Mouse (Mus musculus) hindbrain, postnatal 0 days (tissue): Measurements from ENCODE around the gene Ube2d1. TPM values are rescaled to one million over a fixed set of nuclear protein-coding genes. Genes with fewer than 3 reads are reported as not detected.

Experiments used
- ATAC-seq: fragments of 200-750 bp; cut with Nextera tagmentation; 2 replicates; pipeline ENCODE4 v1.8.0; 2017; ENCODE audit warnings: mild to moderate bottlenecking, moderate TSS enrichment, moderate library complexity
- DNase-seq: peaks from one replicate; pipeline ENCODE4 v3.0.0-alpha.2; 2015; ENCODE audit warnings: low spot score
- H3K27ac ChIP-seq: fragments of 300-500 bp; sonication (generic); 2 replicates; pipeline ENCODE4 v1.5.1; 2014; ENCODE audit warnings: mild to moderate bottlenecking
- H3K27me3 ChIP-seq: fragments of 300-500 bp; sonication (generic); 2 replicates; pipeline ENCODE4 v1.6.1; 2014; ENCODE audit warnings: low read length, mixed read lengths; ENCODE audit not compliant: insufficient read depth
- H3K36me3 ChIP-seq: fragments of 300-500 bp; sonication (generic); 2 replicates; pipeline ENCODE4 v1.6.1; 2014; ENCODE audit warnings: low read length, mixed read lengths; ENCODE audit not compliant: insufficient read depth
- H3K4me1 ChIP-seq: fragments of 300-500 bp; sonication (generic); 2 replicates; pipeline ENCODE4 v1.6.1; 2014; ENCODE audit warnings: antibody characterized with exemption, low read length, mixed read lengths; ENCODE audit not compliant: insufficient read depth
- H3K4me2 ChIP-seq: fragments of 300-500 bp; sonication (generic); 2 replicates; pipeline ENCODE4 v1.6.1; 2014; ENCODE audit warnings: low read depth, mild to moderate bottlenecking, low read length, moderate library complexity, mixed read lengths
- H3K4me3 ChIP-seq: fragments of 300-500 bp; sonication (generic); 2 replicates; pipeline ENCODE4 v1.5.1; 2014; ENCODE audit warnings: low read length
- H3K9ac ChIP-seq: fragments of 300-500 bp; sonication (generic); replicated peaks from 2 replicates; pipeline ENCODE4 v1.6.1; 2014; ENCODE audit warnings: mild to moderate bottlenecking, low read length, moderate library complexity, mixed read lengths
- H3K9me3 ChIP-seq: fragments of 300-500 bp; sonication (generic); 2 replicates; pipeline ENCODE4 v1.6.1; 2016; ENCODE audit warnings: low read length, mixed read lengths
- CTCF ChIP-seq: IDR thresholded peaks from 2 replicates; pipeline ENCODE4 v1.5.1; 2016; ENCODE audit warnings: antibody characterized with exemption, control low read depth, low read depth
- WGBS: fragments of 180-500 bp; shearing (Covaris S2); extraction: QIAGEN DNeasy Blood & Tissue Kit; methylation state at CpG from one replicate; pipeline ENCODE4 v1.1.7; 2014; 5-methylcytosine and 5-hydroxymethylcytosine counted together
- polyA plus RNA-seq: library from polyadenylated mRNA; unstranded; fragments of >200 nt; fragmentation: Nextera tagmentation; extraction: Ambion mirVana; gene quantifications from 2 replicates; pipeline ENCODE4 v1.2.1, GENCODE M21; 2015
- total RNA-seq: library from RNA; depleted of rRNA; stranded (reverse); fragments of >200 nt; gene quantifications from 2 replicates; pipeline ENCODE4 v1.2.3, GENCODE M21; 2014

Ube2d1 gene
- total and polyA plus RNA-seq, 2 experiments from 2014 or later, result 58.8 to 145 TPM

GRCm38 (mm10) chr10:71273008-71273739 is 11.9 kb downstream of the Ube2d1 start:
- Histone ChIP-seq H3K27me3 (no peaks in the 10 kb centered on the region), H3K36me3 (no peaks in the 10 kb centered on the region), H3K9ac (no peak overlapping the region), H3K4me2 (no peak overlapping the region), H3K27ac (0 out of 2 replicates have a peak overlapping the region, but pooled peaks have one; percentile 37), H3K9me3 (no peaks in the 10 kb centered on the region), H3K4me1 (peaks cover 11% of the 10 kb centered on the region; the same call in 1 of the 2 replicates), H3K4me3 (no peak overlapping the region)
- WGBS, result 46% methylated on average over 9 of the region's 9 CpGs
- ATAC-seq, result 0 out of 2 replicates have a peak, but pooled peaks have one; percentile 32
- peak; percentile 44 for DNase-seq
- no peak for TF ChIP-seq CTCF

GRCm38 (mm10) chr10:71267973-71268372 is 17.1 kb downstream of the Ube2d1 start:
- Histone ChIP-seq H3K36me3 (no peaks in the 10 kb centered on the region), H3K27ac (no peak overlapping the region), H3K9me3 (no peaks in the 10 kb centered on the region), H3K4me1 (peaks cover 5% of the 10 kb centered on the region; the same call in 1 of the 2 replicates), H3K27me3 (no peaks in the 10 kb centered on the region), H3K4me2 (no peak overlapping the region), H3K9ac (no peak overlapping the region), H3K4me3 (no peak overlapping the region)
- DNase-seq, result no peak
- no peak for TF ChIP-seq CTCF
- WGBS, result 85% methylated on average over 2 of the region's 2 CpGs
- ATAC-seq, result no peak

- 0 out of 2 replicates have a peak, but pooled peaks cover under 1% of the 10 kb centered on the region for H3K4me1 ChIP-seq
- no peak overlapping the region for H3K4me2 ChIP-seq
- DNase-seq (no peak), ATAC-seq (no peak)
- H3K4me3 ChIP-seq, result no peak overlapping the region
- TF ChIP-seq CTCF, result no peak
- no peaks in the 10 kb centered on the region for H3K9me3 ChIP-seq
- H3K9ac ChIP-seq, result no peak overlapping the region
- no peaks in the 10 kb centered on the region for H3K36me3 ChIP-seq
- no peaks in the 10 kb centered on the region for H3K27me3 ChIP-seq
- 78% methylated on average over 11 of the region's 11 CpGs for WGBS
- no peak overlapping the region for H3K27ac ChIP-seq
Observed at GRCm38 (mm10) chr10:71267511-71267910, 17.6 kb downstream of the Ube2d1 start.

GRCm38 (mm10) chr10:71265067-71265466 is 20.0 kb downstream of the Ube2d1 start:
- 87% methylated on average over 4 of the region's 4 CpGs for WGBS
- H3K4me2 ChIP-seq, result no peak overlapping the region
- no peak for TF ChIP-seq CTCF

GRCm38 (mm10) chr10:71261637-71262036 is 23.4 kb downstream of the Ube2d1 start:
- no peak overlapping the region for H3K4me2 ChIP-seq
- no peaks in the 10 kb centered on the region for H3K9me3 ChIP-seq
- 0 out of 2 replicates have a peak overlapping the region, but pooled peaks have one; percentile 15 for H3K27ac ChIP-seq
- no peak overlapping the region for H3K9ac ChIP-seq
- H3K4me3 ChIP-seq, result no peak overlapping the region
- TF ChIP-seq CTCF, result no peak
- no peak for DNase-seq
- WGBS, result 77% methylated on average over 8 of the region's 8 CpGs
- H3K27me3 ChIP-seq, result no peaks in the 10 kb centered on the region
- H3K36me3 ChIP-seq, result peaks cover 28% of the 10 kb centered on the region; the same call in 1 of the 2 replicates
- ATAC-seq, result no peak
- no peaks in the 10 kb centered on the region for H3K4me1 ChIP-seq

More at GRCm38 (mm10) chr10:71265067-71265466, 20.0 kb downstream of the Ube2d1 start:
- Histone ChIP-seq H3K4me1 (no peaks in the 10 kb centered on the region), H3K9me3 (no peaks in the 10 kb centered on the region), H3K36me3 (peaks cover 12% of the 10 kb centered on the region; the same call in 1 of the 2 replicates), H3K4me3 (no peak overlapping the region), H3K27ac (no peak overlapping the region), H3K9ac (no peak overlapping the region), H3K27me3 (no peaks in the 10 kb centered on the region)
- ATAC-seq, result no peak
- DNase-seq, result no peak

GRCm38 (mm10) chr10:71258943-71259342 is 26.1 kb downstream of the Ube2d1 start:
- DNase-seq (no peak), ATAC-seq (no peak)
- 73% methylated on average over 5 of the region's 5 CpGs for WGBS
- Histone ChIP-seq H3K9ac (no peak overlapping the region), H3K4me3 (no peak overlapping the region), H3K4me1 (no peaks in the 10 kb centered on the region), H3K9me3 (no peaks in the 10 kb centered on the region), H3K36me3 (peaks cover 44% of the 10 kb centered on the region; the same call in 1 of the 2 replicates), H3K27me3 (no peaks in the 10 kb centered on the region), H3K27ac (no peak overlapping the region), H3K4me2 (no peak overlapping the region)
- TF ChIP-seq CTCF, result no peak

GRCm38 (mm10) chr10:71258516-71258915 is 26.5 kb downstream of the Ube2d1 start:
- H3K4me1 ChIP-seq, result no peaks in the 10 kb centered on the region
- no peak overlapping the region for H3K4me2 ChIP-seq
- TF ChIP-seq CTCF, result no peak
- H3K27me3 ChIP-seq, result no peaks in the 10 kb centered on the region
- ATAC-seq, result no peak
- no peak overlapping the region for H3K9ac ChIP-seq
- DNase-seq, result no peak
- WGBS, result 91% methylated on average over 8 of the region's 8 CpGs
- peaks cover 44% of the 10 kb centered on the region; the same call in 1 of the 2 replicates for H3K36me3 ChIP-seq
- no peak overlapping the region for H3K27ac ChIP-seq
- no peak overlapping the region for H3K4me3 ChIP-seq
- H3K9me3 ChIP-seq, result no peaks in the 10 kb centered on the region
